Mouse (Mus musculus) ES-Bruce4 (cell line): ENCODE measurements around the gene Chrna10.

Source experiments
- CTCF ChIP-seq: IDR thresholded peaks from one replicate; pipeline ENCODE4 v1.8.1; 2011; ENCODE audit warnings: low read depth, low read length
- POLR2A ChIP-seq: IDR thresholded peaks from one replicate; pipeline ENCODE4 v1.8.1; 2011; ENCODE audit warnings: low read length; ENCODE audit not compliant: insufficient read depth

DNA sequence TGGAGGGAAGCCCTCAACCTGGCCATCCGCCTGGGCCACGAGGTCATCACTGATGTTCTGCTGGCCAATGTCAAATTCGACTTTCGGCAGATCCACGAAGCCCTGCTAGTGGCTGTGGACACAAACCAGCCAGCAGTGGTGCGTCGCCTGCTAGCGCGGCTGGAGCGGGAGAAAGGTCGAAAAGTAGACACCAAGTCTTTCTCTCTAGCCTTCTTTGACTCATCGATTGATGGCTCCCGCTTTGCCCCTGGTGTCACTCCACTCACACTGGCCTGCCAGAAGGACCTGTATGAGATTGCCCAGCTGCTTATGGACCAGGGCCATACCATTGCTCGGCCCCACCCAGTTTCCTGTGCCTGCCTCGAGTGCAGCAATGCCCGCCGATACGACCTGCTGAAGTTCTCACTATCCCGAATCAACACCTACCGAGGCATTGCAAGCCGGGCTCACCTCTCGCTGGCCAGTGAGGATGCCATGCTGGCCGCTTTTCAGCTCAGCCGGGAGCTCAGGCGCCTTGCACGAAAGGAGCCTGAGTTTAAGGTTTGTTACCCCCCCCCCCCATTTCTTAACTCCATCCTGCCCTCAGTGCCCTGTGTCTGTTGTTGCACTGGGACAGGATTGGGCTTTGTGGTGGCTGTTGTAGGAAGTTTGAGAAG lies 32.5 kb downstream of the Chrna10 start:
- TF ChIP-seq CTCF (no peak), POLR2A (no peak)
